Mouse (Mus musculus) liver, postnatal 0 days (tissue): ENCODE measurements around the gene Vps53.

ENCODE experiments used
- CTCF ChIP-seq: sonication (generic); IDR thresholded peaks from 2 replicates; pipeline ENCODE4 v1.5.1; 2016; ENCODE audit warnings: antibody characterized with exemption, low read depth
- EP300 ChIP-seq: IDR thresholded peaks from 2 replicates; pipeline ENCODE4 v1.6.1; 2016; ENCODE audit warnings: antibody characterized with exemption, low read depth, mild to moderate bottlenecking

DNA sequence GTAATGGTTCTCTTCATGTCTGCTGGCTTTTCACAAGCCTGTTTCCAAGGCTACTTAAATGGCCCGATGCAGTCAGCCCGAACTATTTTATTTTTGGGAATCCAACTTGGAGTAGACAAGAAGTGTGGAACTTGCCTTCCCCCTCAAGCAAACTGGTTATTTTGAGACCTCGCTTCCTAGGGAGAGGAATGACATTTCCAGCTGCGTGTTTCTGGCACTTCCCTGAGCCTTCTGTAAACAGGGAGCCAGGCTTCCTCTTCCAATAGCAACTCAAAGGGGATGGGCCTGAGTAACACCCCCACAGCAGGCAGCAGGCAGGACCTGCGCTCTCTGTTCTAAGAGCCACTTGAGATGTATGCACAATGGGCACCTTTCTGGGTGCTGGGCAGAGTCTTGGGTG is 136.6 kb downstream of the Vps53 start:
- TF ChIP-seq EP300 (no peak), CTCF (no peak)
